Mouse (Mus musculus): ENCODE measurements at regions not wholly inside any gene's neighbourhood (a gene's known extent, or its start where the extent isn't known, plus 50 kb on each side); places are given as distances from the start of the nearest gene placed in this dataset.

- no peak for TF ChIP-seq CTCF (IDR thresholded peaks at IDR 0.05; ENCODE audit: low read depth)
- TF ChIP-seq EP300 (IDR thresholded peaks at IDR 0.05; ENCODE audit: low read depth), result no peak
Observed at GRCm38 (mm10) chr1:96276646-96277045, 595.3 kb downstream of the Slco4c1 start.

Data from heart, postnatal 0 days (tissue).